Mouse (Mus musculus): ENCODE data around the gene Arl2bp.
A peak's percentile ranks its signal among the peaks of the same experiment; 100 is the strongest.

DNA sequence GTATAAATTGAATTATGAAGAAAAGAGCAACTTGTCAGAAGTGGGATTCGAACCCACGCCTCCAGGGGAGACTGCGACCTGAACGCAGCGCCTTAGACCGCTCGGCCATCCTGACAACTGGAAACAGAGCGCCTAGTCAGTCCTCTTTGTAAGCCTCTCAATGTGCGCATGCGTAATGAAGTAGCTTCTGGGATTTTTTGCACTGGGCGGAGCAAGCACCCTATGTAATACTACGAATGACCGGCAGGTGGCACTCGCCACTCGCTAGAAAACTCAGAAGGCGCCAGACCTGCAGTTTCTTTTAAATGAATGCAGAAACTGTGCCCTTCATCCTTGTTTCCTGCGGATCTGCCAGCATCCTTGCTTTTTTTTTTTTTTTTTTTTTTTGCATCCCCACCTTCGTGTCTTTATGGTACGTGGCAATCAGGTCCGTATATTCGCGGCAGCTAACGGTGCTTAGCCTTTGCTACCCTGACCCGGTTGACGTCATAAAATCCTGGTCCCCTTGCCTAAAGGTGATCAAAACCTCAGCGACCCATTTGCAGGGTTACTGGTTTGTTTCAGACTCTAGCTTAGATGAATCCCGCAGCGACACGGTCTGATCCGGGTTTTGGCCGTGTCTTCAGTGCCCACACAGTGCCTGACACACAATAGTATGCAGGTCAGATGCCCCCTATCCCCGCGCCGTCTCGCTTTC is 37.7 kb downstream of the Arl2bp start:
- TF ChIP-seq CTCF (IDR thresholded peaks at IDR 0.05; ENCODE audit: insufficient read depth, low read depth, low read length) (peak; percentile 83), POLR2A (IDR thresholded peaks at IDR 0.05; ENCODE audit: insufficient read depth, low read depth, low read length) (no peak)
